In genomic region chr2:27428071-27428470, GRCm38 (mm10) we compare ENCODE assay signal across 8 mouse cellular contexts. TPM values are rescaled to one million over a fixed set of nuclear protein-coding genes. Genes with fewer than 3 reads are reported as not detected.
DNase-seq lines count a peak whose midpoint lies in the region; ATAC-seq lines count a peak whose summit lies in the region.

No protein-coding gene starts in this region.

- DNase-seq in adrenal gland, postnatal 4 days (ENCODE audit: low spot score in 2 of 2), result peak; percentile 52 to 76
- DNase-seq in heart, adult 9 months (ENCODE audit: low spot score in 2 of 2), result peak; percentile 71 to 83
- peak; percentile 83 to 87 for DNase-seq in kidney, postnatal 25 days
- DNase-seq in testis, postnatal 10 days (ENCODE audit: low spot score), result peak; percentile 91

- peaks cover 33% of the 10 kb centered on the region for H3K4me1 ChIP-seq in embryonic facial prominence, embryonic 13.5 days
- H3K4me1 ChIP-seq in liver, embryonic 15.5 days (replicated peaks), result peaks cover 47% of the 10 kb centered on the region
- H3K4me1 ChIP-seq in neural tube, embryonic 15.5 days, result peaks cover 35% of the 10 kb centered on the region

- H3K4me3 ChIP-seq in embryonic facial prominence, embryonic 13.5 days, result no peak overlapping the region
- no peak overlapping the region for H3K4me3 ChIP-seq in liver, embryonic 15.5 days (replicated peaks)
- H3K4me3 ChIP-seq in neural tube, embryonic 15.5 days (replicated peaks), result no peak overlapping the region

- peak; percentile 28 for ATAC-seq in CD4-positive, CD25-positive, alpha-beta regulatory T cell, adult 4 months
- no peak for ATAC-seq in embryonic facial prominence, embryonic 13.5 days (ENCODE audit: insufficient number of reproducible peaks, insufficient read depth, low FRiP score, low TSS enrichment, low read depth)
- no peak for ATAC-seq in liver, embryonic 15.5 days (ENCODE audit: insufficient read depth)
- peak; percentile 13; the same call in 1 of the 2 replicates for ATAC-seq in neural tube, embryonic 15.5 days (ENCODE audit: low FRiP score)

- 0 out of 2 replicates have a peak overlapping the region, but pooled peaks have one; percentile 84 for H3K9ac ChIP-seq in embryonic facial prominence, embryonic 13.5 days
- H3K9ac ChIP-seq in liver, embryonic 15.5 days, result no peak overlapping the region
- no peak overlapping the region for H3K9ac ChIP-seq in neural tube, embryonic 15.5 days (replicated peaks)

- 0 out of 2 replicates have a peak overlapping the region, but pooled peaks have one; percentile 99 for H3K4me2 ChIP-seq in embryonic facial prominence, embryonic 13.5 days
- peak overlapping the region; percentile 99; the same call in 1 of the 2 replicates for H3K4me2 ChIP-seq in liver, embryonic 15.5 days
- no peak overlapping the region for H3K4me2 ChIP-seq in neural tube, embryonic 15.5 days

- peak overlapping the region; percentile 73; the same call in 1 of the 2 replicates for H3K27ac ChIP-seq in embryonic facial prominence, embryonic 13.5 days
- no peak overlapping the region for H3K27ac ChIP-seq in liver, embryonic 15.5 days (replicated peaks)
- H3K27ac ChIP-seq in neural tube, embryonic 15.5 days (replicated peaks), result peak overlapping the region; percentile 58; the same call in 1 of the 2 replicates

- no peaks in the 10 kb centered on the region for H3K9me3 ChIP-seq in embryonic facial prominence, embryonic 13.5 days
- no peaks in the 10 kb centered on the region for H3K9me3 ChIP-seq in liver, embryonic 15.5 days (replicated peaks)
- no peaks in the 10 kb centered on the region for H3K9me3 ChIP-seq in neural tube, embryonic 15.5 days (replicated peaks)

- no peaks in the 10 kb centered on the region for H3K27me3 ChIP-seq in embryonic facial prominence, embryonic 13.5 days
- H3K27me3 ChIP-seq in liver, embryonic 15.5 days, result peaks cover 49% of the 10 kb centered on the region
- H3K27me3 ChIP-seq in neural tube, embryonic 15.5 days (replicated peaks), result no peaks in the 10 kb centered on the region

- 0% methylated on average over 4 of the region's 4 CpGs for WGBS in embryonic facial prominence, embryonic 13.5 days
- WGBS in liver, embryonic 15.5 days (ENCODE audit: insufficient replicate concordance), result under 1% methylated on average over 4 of the region's 4 CpGs
- 0% methylated on average over 4 of the region's 4 CpGs for WGBS in neural tube, embryonic 15.5 days

- H3K36me3 ChIP-seq in embryonic facial prominence, embryonic 13.5 days, result no peaks in the 10 kb centered on the region
- no peaks in the 10 kb centered on the region for H3K36me3 ChIP-seq in liver, embryonic 15.5 days (replicated peaks)
- no peaks in the 10 kb centered on the region for H3K36me3 ChIP-seq in neural tube, embryonic 15.5 days

RNA-seq across cellular contexts. Expression of gene Vav2, which starts 1.2 kb away (rescaled TPM):
- polyA plus RNA-seq in CD4-positive, CD25-positive, alpha-beta regulatory T cell, adult 4 months (2017; shearing (Covaris generic)), result 1 to 10 TPM; 9.9 to 10.0 TPM
- 10 to 100 TPM; 30.9 to 34.5 TPM for total RNA-seq in adrenal gland, postnatal 4 days (2021)
- 5.2 and 5.4 TPM in 2 replicates for polyA plus RNA-seq in embryonic facial prominence, embryonic 13.5 days (2015; fragmentation: Nextera tagmentation; extraction: Ambion mirVana)
- 4.7 and 5.8 TPM in 2 replicates for polyA plus RNA-seq in liver, embryonic 15.5 days (2015; fragmentation: Nextera tagmentation; extraction: Ambion mirVana)
- 12.4 and 15.5 TPM in 2 replicates for polyA plus RNA-seq in neural tube, embryonic 15.5 days (2015; fragmentation: Nextera tagmentation; extraction: Ambion mirVana)

RNA-seq across cellular contexts. Expression of gene Brd3os, which starts 14.1 kb away (rescaled TPM):
- polyA plus RNA-seq in CD4-positive, CD25-positive, alpha-beta regulatory T cell, adult 4 months (2017; shearing (Covaris generic)), result under 1 TPM in 1 of 2 experiments, not detected in 1; 0.52 TPM
- 1 to 10 TPM; 7.7 to 7.8 TPM for total RNA-seq in adrenal gland, postnatal 4 days (2021)
- 15.4 and 15.7 TPM in 2 replicates for polyA plus RNA-seq in embryonic facial prominence, embryonic 13.5 days (2015; fragmentation: Nextera tagmentation; extraction: Ambion mirVana)
- polyA plus RNA-seq in liver, embryonic 15.5 days (2015; fragmentation: Nextera tagmentation; extraction: Ambion mirVana), result 0.48 and 0.50 TPM in 2 replicates
- 40.4 and 45.0 TPM in 2 replicates for polyA plus RNA-seq in neural tube, embryonic 15.5 days (2015; fragmentation: Nextera tagmentation; extraction: Ambion mirVana)

Comparison
In these comparisons a context has a peak if more than half of its experiments do, and no peak if none do; other contexts are left out.
1. ATAC-seq: peak in CD4-positive, CD25-positive, alpha-beta regulatory T cell, adult 4 months (single experiment) and neural tube, embryonic 15.5 days (single experiment); none in embryonic facial prominence, embryonic 13.5 days (single experiment) and liver, embryonic 15.5 days (single experiment).
2. RNA of gene Brd3os, which starts 14.1 kb away (polyA plus RNA-seq): 40.4 to 45.0 TPM in neural tube, embryonic 15.5 days and 15.4 to 15.7 TPM in embryonic facial prominence, embryonic 13.5 days; 0.52 TPM in CD4-positive, CD25-positive, alpha-beta regulatory T cell, adult 4 months and 0.48 to 0.50 TPM in liver, embryonic 15.5 days; every median in the first group is over 10 times any median in the second.
3. Peak in every context shown above with its lines, with median percentiles within 50 percentile points of each other: DNase-seq.